ENCODE assay signal across 8 mouse cellular contexts in genomic region chr3:137952225-137952913, GRCm38 (mm10). TPM values are rescaled to one million over a fixed set of nuclear protein-coding genes. Genes with fewer than 3 reads are reported as not detected.
DNase-seq lines count a peak whose midpoint lies in the region; ATAC-seq lines count a peak whose summit lies in the region.

No protein-coding gene starts in this region.

- DNase-seq in right cerebral cortex, adult 2 months (ENCODE audit: low spot score in 2 of 2) = peak; percentile 47 to 49
- no peak for DNase-seq in right cerebral cortex, postnatal 14 days
- peak; percentile 81 for DNase-seq in adrenal gland, adult 2 months
- no peak for DNase-seq in embryo, embryonic 9.5 days (ENCODE audit: extremely low spot score)
- DNase-seq in kidney, adult 18-20 months = no peak

- no peak overlapping the region for H3K9ac ChIP-seq in forebrain, embryonic 15.5 days (replicated peaks)
- no peak overlapping the region for H3K9ac ChIP-seq in intestine, embryonic 15.5 days

- no peaks in the 10 kb centered on the region for H3K27me3 ChIP-seq in forebrain, embryonic 15.5 days
- H3K27me3 ChIP-seq in intestine, embryonic 15.5 days (replicated peaks) = no peaks in the 10 kb centered on the region

- H3K4me1 ChIP-seq in forebrain, embryonic 15.5 days = peaks cover 10% of the 10 kb centered on the region
- H3K4me1 ChIP-seq in intestine, embryonic 15.5 days (replicated peaks) = peaks cover 17% of the 10 kb centered on the region

- no peak overlapping the region for H3K4me2 ChIP-seq in forebrain, embryonic 15.5 days (replicated peaks)
- no peak overlapping the region for H3K4me2 ChIP-seq in intestine, embryonic 15.5 days (replicated peaks)

- no peaks in the 10 kb centered on the region for H3K9me3 ChIP-seq in forebrain, embryonic 15.5 days
- no peaks in the 10 kb centered on the region for H3K9me3 ChIP-seq in intestine, embryonic 15.5 days

- 84% methylated on average over 4 of the region's 4 CpGs for WGBS in forebrain, embryonic 15.5 days
- 43% methylated on average over 4 of the region's 4 CpGs for WGBS in intestine, embryonic 15.5 days

- peak; percentile 57 for ATAC-seq in forebrain, embryonic 15.5 days (replicated peaks)
- peak; percentile 92 for ATAC-seq in intestine, embryonic 15.5 days
- ATAC-seq in megakaryocyte-erythroid progenitor cell, adult 5-6 weeks (replicated peaks; ENCODE audit: low FRiP score, low TSS enrichment, poor library complexity, severe bottlenecking) = peak; percentile 45

- no peak overlapping the region for H3K4me3 ChIP-seq in forebrain, embryonic 15.5 days
- no peak overlapping the region for H3K4me3 ChIP-seq in intestine, embryonic 15.5 days (replicated peaks)

- peak overlapping the region; percentile 55 for H3K27ac ChIP-seq in forebrain, embryonic 15.5 days (replicated peaks)
- peak overlapping the region; percentile 65 for H3K27ac ChIP-seq in intestine, embryonic 15.5 days

- H3K36me3 ChIP-seq in forebrain, embryonic 15.5 days = no peaks in the 10 kb centered on the region
- H3K36me3 ChIP-seq in intestine, embryonic 15.5 days = no peaks in the 10 kb centered on the region

RNA-seq across cellular contexts. Expression of gene Dapp1, which starts 29.0 kb away (rescaled TPM):
- 1 to 10 TPM; 3.8 to 4.7 TPM for total RNA-seq in adrenal gland, adult 2 months (2021)
- 1.8 and 2.6 TPM in 2 replicates for polyA plus RNA-seq in adrenal gland, adult 2 months (2012; rRNA removed)
- polyA plus RNA-seq in forebrain, embryonic 15.5 days (2015; fragmentation: Nextera tagmentation; extraction: Ambion mirVana) = 3.7 and 4.3 TPM in 2 replicates
- 23.2 and 23.7 TPM in 2 replicates for polyA plus RNA-seq in intestine, embryonic 15.5 days (2015; fragmentation: Nextera tagmentation; extraction: Ambion mirVana)
- total RNA-seq in megakaryocyte-erythroid progenitor cell, adult 5-6 weeks (2014; fragmentation: Nextera tagmentation) = 82.8 and 108 TPM in 2 replicates
- total RNA-seq in megakaryocyte-erythroid progenitor cell, adult 5-6 weeks (2017) = 110 and 171 TPM in 2 replicates

RNA-seq across cellular contexts. Expression of gene Lamtor3, which starts 34.1 kb away (rescaled TPM):
- total RNA-seq in adrenal gland, adult 2 months (2021) = 10 to 100 TPM; 69.4 to 69.9 TPM
- 9.2 and 12.9 TPM in 2 replicates for polyA plus RNA-seq in adrenal gland, adult 2 months (2012; rRNA removed)
- polyA plus RNA-seq in forebrain, embryonic 15.5 days (2015; fragmentation: Nextera tagmentation; extraction: Ambion mirVana) = 136 and 138 TPM in 2 replicates
- 135 and 139 TPM in 2 replicates for polyA plus RNA-seq in intestine, embryonic 15.5 days (2015; fragmentation: Nextera tagmentation; extraction: Ambion mirVana)
- total RNA-seq in megakaryocyte-erythroid progenitor cell, adult 5-6 weeks (2014; fragmentation: Nextera tagmentation) = 65.7 and 77.2 TPM in 2 replicates
- total RNA-seq in megakaryocyte-erythroid progenitor cell, adult 5-6 weeks (2017) = 81.7 and 82.1 TPM in 2 replicates

Comparison
In these comparisons a context has a peak if more than half of its experiments do, and no peak if none do; other contexts are left out.
1. DNase-seq: peak in right cerebral cortex, adult 2 months (2 of 2) and adrenal gland, adult 2 months (single experiment); none in right cerebral cortex, postnatal 14 days (single experiment), embryo, embryonic 9.5 days (single experiment) and kidney, adult 18-20 months (single experiment).
2. Peak in every context shown above with its lines, with median percentiles within 50 percentile points of each other: ATAC-seq.